Mouse (Mus musculus) bone marrow, adult 2 months (tissue): ENCODE data around the gene Arhgef3. TPM values are rescaled to one million over a fixed set of nuclear protein-coding genes. Genes with fewer than 3 reads are reported as not detected.

Experiments used
- H3K27ac ChIP-seq: fragments of 200-500 bp; 2 replicates; pipeline ENCODE4 v1.5.1; 2012; ENCODE audit warnings: low read depth, mild to moderate bottlenecking, control low read depth, inconsistent platforms, low read length; ENCODE audit not compliant: control insufficient read depth, poor library complexity, insufficient read depth
- H3K4me1 ChIP-seq: fragments of 200-500 bp; 2 replicates; pipeline ENCODE4 v1.6.1; 2011; ENCODE audit warnings: low read length; ENCODE audit not compliant: control insufficient read depth, insufficient read depth
- H3K4me3 ChIP-seq: fragments of 200-500 bp; replicated peaks from 2 replicates; pipeline ENCODE3; 2011; ENCODE audit warnings: mild to moderate bottlenecking, low read depth, low read length, control low read depth; ENCODE audit not compliant: control insufficient read depth
- CTCF ChIP-seq: fragments of 200-500 bp; IDR thresholded peaks from 2 replicates; pipeline ENCODE4 v1.5.1; 2011; ENCODE audit warnings: low read length, control low read depth; ENCODE audit not compliant: control insufficient read depth, insufficient read depth
- POLR2A ChIP-seq: fragments of 200-500 bp; IDR thresholded peaks from 2 replicates; pipeline ENCODE4 v1.6.1; 2011; ENCODE audit warnings: low read depth, mild to moderate bottlenecking, control low read depth, low read length, borderline replicate concordance; ENCODE audit not compliant: control insufficient read depth
- WGBS: fragments of 180-500 bp; shearing (Covaris S2); methylation state at CpG from one replicate; pipeline ENCODE4 v1.1.7; 2018; 5-methylcytosine and 5-hydroxymethylcytosine counted together
- polyA plus RNA-seq: library from polyadenylated mRNA; stranded (reverse); fragments of >200 nt; gene quantifications from 2 replicates; pipeline ENCODE4 v1.2.4, GENCODE M21; 2011; ENCODE audit warnings: low replicate concordance; ENCODE audit not compliant: missing spikeins, insufficient read depth, insufficient read length

Gene Arhgef3
- polyA plus RNA-seq, 1 experiment: 14.3 TPM

DNA sequence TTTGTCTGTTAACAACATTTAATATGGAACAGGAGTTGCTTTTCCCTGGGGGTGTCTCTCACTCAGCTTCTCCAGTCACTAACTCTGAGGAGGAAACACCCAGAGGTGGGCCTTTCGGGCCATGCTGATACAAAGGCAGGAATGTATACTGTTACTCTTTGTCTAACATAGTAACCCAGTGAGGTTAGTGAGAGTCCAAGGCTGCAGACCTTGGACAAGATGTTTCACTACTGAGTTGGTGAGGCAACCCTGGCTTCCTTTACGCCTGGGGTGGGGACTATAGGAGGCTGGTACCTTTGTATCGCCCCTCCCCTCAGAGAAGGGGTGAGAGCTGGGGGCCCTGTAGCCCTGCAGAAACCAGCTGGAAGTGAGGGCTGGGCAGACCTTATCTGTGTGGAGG is 7.9 kb downstream of the Arhgef3 start:
- 62% methylated on average over 3 of the region's 3 CpGs for WGBS
- no peak overlapping the region for H3K4me3 ChIP-seq
- no peak overlapping the region for H3K27ac ChIP-seq
- TF ChIP-seq POLR2A (no peak), CTCF (no peak)
- H3K4me1 ChIP-seq: no peaks in the 10 kb centered on the region

DNA sequence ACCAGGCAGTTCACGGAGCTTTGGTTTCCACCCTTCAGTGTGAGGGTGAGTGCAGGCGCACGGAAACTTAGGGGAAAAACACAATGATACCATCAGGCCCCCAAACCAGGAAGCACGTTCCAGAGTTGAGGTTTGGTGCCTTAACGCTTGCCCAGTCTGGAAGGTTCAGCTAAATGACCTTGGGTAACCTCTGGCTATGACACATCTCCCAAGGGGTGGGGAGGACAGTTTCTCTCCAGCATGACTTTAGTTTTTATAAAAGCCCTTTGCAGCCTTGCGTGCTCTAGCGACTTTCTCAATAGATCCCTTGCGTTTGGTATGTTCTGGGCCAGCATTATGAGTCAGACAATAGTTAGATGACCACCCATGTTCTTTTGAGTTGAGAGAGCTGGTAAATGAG is 8.8 kb downstream of the Arhgef3 start:
- Histone ChIP-seq H3K4me3 (no peak overlapping the region), H3K27ac (no peak overlapping the region), H3K4me1 (no peaks in the 10 kb centered on the region)
- TF ChIP-seq POLR2A (no peak), CTCF (no peak)
- WGBS: 3% methylated on average over 8 of the region's 8 CpGs

DNA sequence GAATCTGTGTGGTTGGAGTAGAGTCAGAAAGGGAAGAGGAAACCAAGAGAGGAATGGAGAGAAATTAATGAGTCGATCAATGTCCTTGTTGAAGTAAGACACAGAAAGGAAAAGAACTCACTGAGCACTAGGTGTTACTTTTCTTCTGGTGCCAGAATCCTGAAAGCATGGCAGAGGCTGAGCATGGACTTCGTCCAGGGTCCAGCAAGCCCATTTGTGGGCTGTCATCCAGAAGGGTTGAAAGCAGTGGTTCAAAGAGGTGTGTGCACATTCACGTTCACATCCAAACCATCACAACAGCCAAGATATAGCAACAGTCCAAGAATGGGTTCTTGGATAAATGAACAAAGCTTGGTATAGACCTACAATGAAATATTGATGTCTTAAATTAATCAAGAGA is 15.3 kb downstream of the Arhgef3 start:
- 81% methylated on average over 3 of the region's 3 CpGs for WGBS
- Histone ChIP-seq H3K4me3 (no peak overlapping the region), H3K27ac (no peak overlapping the region), H3K4me1 (no peaks in the 10 kb centered on the region)
- TF ChIP-seq CTCF (no peak), POLR2A (no peak)

DNA sequence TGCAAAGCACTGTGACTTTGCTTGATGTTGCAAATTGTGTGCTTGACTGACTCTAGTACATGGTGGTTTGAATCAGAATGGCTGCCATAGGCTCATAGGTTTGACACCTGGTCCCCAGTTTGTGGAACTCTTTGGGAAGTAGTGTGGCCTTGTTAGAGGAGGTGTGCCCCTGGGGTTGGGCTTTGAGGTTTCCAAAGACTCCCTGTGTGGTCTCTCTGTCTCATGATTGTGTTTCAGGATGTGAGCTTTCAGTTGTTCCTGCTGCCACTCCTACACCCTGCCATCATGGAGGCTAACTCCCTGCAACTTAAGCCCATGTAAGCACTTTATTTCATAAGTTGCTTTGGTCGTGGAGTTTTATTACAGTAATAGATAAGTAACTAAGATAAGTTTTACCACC is 16.0 kb downstream of the Arhgef3 start:
- WGBS: 65% methylated on average over 1 of the region's 1 CpGs
- TF ChIP-seq POLR2A (no peak), CTCF (no peak)
- H3K27ac ChIP-seq: no peak overlapping the region
- no peaks in the 10 kb centered on the region for H3K4me1 ChIP-seq
- H3K4me3 ChIP-seq: no peak overlapping the region

DNA sequence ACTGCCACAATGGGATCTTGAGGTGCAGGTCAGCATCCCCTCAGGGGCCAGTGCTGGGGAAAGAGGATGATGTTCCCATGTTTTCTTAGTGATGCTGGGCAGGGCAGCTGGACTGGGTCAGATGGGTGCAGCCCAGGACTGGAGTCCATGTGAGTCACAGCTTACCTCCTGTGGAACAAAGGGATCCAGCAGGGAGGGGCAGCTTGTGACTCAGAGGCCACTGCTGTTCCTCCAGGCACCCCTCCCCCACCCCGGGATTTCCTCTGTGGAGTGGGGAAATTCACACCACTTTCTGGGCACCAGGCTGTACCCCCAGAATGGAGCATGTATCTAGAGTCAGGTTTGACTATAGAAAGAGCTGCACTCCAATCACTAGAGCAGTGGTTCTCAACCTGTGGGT is 16.8 kb downstream of the Arhgef3 start:
- WGBS: 61% methylated on average over 1 of the region's 1 CpGs
- no peak overlapping the region for H3K27ac ChIP-seq

DNA sequence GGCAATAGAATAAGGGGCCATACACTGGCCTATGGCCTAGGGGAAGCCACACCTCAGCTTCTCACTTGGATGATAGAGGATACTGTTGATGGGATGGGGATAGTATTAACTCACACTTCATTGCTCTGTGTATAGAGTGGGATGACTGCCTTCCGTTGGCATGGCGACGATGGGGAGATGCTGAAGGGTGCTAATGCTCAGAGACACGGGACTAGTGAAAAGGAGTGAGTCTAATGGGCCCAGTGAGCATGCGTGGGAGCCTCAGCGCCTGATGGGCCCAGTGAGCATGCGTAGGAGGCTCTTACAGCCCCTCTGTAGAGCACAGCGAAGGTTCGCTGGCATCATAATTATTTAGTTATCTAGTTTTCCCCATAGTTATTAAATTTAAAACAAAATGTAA is 24.2 kb downstream of the Arhgef3 start:
- TF ChIP-seq CTCF: no peak
- WGBS: 86% methylated on average over 9 of the region's 9 CpGs
- no peaks in the 10 kb centered on the region for H3K4me1 ChIP-seq
- no peak overlapping the region for H3K27ac ChIP-seq
- no peak overlapping the region for H3K4me3 ChIP-seq

More for the DNA sequence above, 16.8 kb downstream of the Arhgef3 start:
- TF ChIP-seq POLR2A (no peak), CTCF (no peak)
- no peak overlapping the region for H3K4me3 ChIP-seq
- H3K4me1 ChIP-seq: no peaks in the 10 kb centered on the region

DNA sequence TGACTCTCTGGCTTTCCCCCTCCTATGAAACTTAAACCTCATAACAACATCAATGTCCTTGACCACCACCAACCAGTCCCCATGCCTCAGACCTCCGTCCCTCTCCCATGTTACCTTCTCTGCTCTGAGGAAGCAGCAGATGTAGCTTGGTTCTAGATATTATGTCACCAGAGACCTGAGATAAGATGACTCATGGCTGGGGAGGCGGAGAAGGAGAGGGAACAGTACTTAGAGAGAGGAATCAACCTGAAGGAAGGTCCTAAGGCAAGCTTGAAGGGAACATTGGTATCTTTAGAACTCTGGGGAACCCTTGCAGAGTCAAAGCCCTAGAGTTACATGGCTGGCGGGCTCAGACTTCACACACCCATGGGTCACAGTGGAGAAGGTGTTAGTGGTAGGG is 25.3 kb downstream of the Arhgef3 start:
- 76% methylated on average over 3 of the region's 3 CpGs for WGBS
- H3K27ac ChIP-seq: no peak overlapping the region
- H3K4me1 ChIP-seq: no peaks in the 10 kb centered on the region
- TF ChIP-seq POLR2A: no peak
- H3K4me3 ChIP-seq: no peak overlapping the region

DNA sequence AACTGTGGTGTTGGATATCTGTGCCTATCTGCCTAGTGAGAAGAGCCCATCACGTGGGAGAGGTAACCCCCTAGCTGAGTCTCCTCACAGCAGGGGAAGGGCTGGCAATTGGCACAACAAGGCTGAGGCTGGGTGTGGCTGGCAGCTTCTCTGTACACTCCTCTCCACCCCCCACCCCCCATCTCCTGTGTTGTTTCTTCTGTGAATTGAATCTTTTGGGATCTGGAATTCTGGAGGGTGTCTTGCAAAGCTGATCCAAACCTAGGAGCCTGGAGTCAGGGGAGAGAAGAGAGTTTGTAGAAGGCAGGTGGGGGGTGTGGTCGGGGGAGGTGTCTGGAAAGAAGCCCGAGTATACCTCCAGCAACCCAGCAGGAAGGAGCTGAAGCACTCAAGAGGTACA is 26.8 kb downstream of the Arhgef3 start:
- H3K4me3 ChIP-seq: no peak overlapping the region
- H3K4me1 ChIP-seq: no peaks in the 10 kb centered on the region
- H3K27ac ChIP-seq: no peak overlapping the region
- WGBS: 45% methylated on average over 3 of the region's 3 CpGs
- TF ChIP-seq POLR2A (no peak), CTCF (no peak)

DNA sequence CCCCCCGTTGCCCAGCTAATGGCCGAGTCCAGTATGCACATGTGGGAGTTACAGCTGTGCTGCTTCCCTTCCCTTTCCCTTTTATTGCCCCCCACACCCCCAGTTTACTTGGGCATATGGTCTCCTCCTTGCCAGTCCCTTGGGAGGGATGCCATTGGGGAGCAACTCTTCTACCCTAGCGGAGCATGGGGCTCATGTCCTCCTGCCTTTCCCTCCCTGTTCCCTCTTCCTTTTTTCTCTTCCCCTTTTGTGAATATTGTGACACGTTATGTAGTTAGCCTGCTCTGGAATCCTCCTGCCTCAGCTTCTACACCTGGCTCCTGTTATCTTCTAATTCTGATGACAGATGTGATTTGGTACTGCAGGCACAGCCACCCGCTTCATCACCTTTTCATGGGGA is 28.0 kb downstream of the Arhgef3 start:
- TF ChIP-seq CTCF: no peak
- no peak for TF ChIP-seq POLR2A
- Histone ChIP-seq H3K27ac (no peak overlapping the region), H3K4me1 (no peaks in the 10 kb centered on the region), H3K4me3 (no peak overlapping the region)
- WGBS: 66% methylated on average over 5 of the region's 5 CpGs
